ENCODE assay signal across 7 mouse cellular contexts in genomic region chr10:58405949-58406305, GRCm38 (mm10). TPM values are rescaled to one million over a fixed set of nuclear protein-coding genes. Genes with fewer than 3 reads are reported as not detected.
DNase-seq lines count a peak whose midpoint lies in the region; ATAC-seq and TF ChIP-seq lines count a peak whose summit lies in the region.

No protein-coding gene starts in this region.

- no peak overlapping the region for H3K9ac ChIP-seq in intestine, embryonic 15.5 days
- H3K9ac ChIP-seq in lung, embryonic 15.5 days: no peak overlapping the region

- TF ChIP-seq CTCF in Patski (IDR thresholded peaks at IDR 0.05): peak; percentile 38

- H3K36me3 ChIP-seq in intestine, embryonic 15.5 days: peaks cover 11% of the 10 kb centered on the region; the same call in 1 of the 2 replicates
- peaks cover 59% of the 10 kb centered on the region for H3K36me3 ChIP-seq in lung, embryonic 15.5 days

- no peaks in the 10 kb centered on the region for H3K4me1 ChIP-seq in intestine, embryonic 15.5 days (replicated peaks)
- H3K4me1 ChIP-seq in lung, embryonic 15.5 days: peaks cover 15% of the 10 kb centered on the region

- no peak overlapping the region for H3K4me2 ChIP-seq in intestine, embryonic 15.5 days (replicated peaks)
- H3K4me2 ChIP-seq in lung, embryonic 15.5 days: no peak overlapping the region

- POLR2A ChIA-PET in Patski (lab: Charles Lee): no interaction called here

- H3K27me3 ChIP-seq in Patski: no peaks in the 10 kb centered on the region
- no peaks in the 10 kb centered on the region for H3K27me3 ChIP-seq in intestine, embryonic 15.5 days (replicated peaks)
- H3K27me3 ChIP-seq in lung, embryonic 15.5 days: no peaks in the 10 kb centered on the region

- whole genome bisulfite sequencing in intestine, embryonic 15.5 days: 76% methylated on average over 2 of the region's 2 CpGs
- WGBS in lung, embryonic 15.5 days: 65% methylated on average over 2 of the region's 2 CpGs

- no peak overlapping the region for H3K4me3 ChIP-seq in intestine, embryonic 15.5 days (replicated peaks)
- H3K4me3 ChIP-seq in lung, embryonic 15.5 days: no peak overlapping the region

- peak; percentile 37 for DNase-seq in CD4-positive helper T cell, adult 2 months (ENCODE audit: low read depth, low spot score)
- DNase-seq in Patski (ENCODE audit: low read depth, low spot score): no peak
- DNase-seq in cerebellum, adult 9-11 months: no peak
- no peak for DNase-seq in Muller cell, postnatal 12 days (ENCODE audit: inconsistent ontology term)
- no peak for DNase-seq in thymus, adult 18-20 months

- in situ Hi-C loops in Patski (cut with MboI; ENCODE audit: low pct_unique_long_range_greater_than_20kb): no loop called here

- no peak for ATAC-seq in Patski
- ATAC-seq in intestine, embryonic 15.5 days: peak; percentile 30; the same call in 1 of the 2 replicates
- 0 out of 2 replicates have a peak, but pooled peaks have one; percentile 34 for ATAC-seq in lung, embryonic 15.5 days (ENCODE audit: borderline replicate concordance, extremely low read depth, low FRiP score, low TSS enrichment)

- H3K27ac ChIP-seq in intestine, embryonic 15.5 days: 0 out of 2 replicates have a peak overlapping the region, but pooled peaks have one; percentile 23
- peak overlapping the region; percentile 86 for H3K27ac ChIP-seq in lung, embryonic 15.5 days

- CTCF ChIA-PET in Patski (lab: Charles Lee): interaction anchor here (1.3 kb wide), 1 partner anchor 11 kb away, joined by 3 read pairs; no protein-coding TSS in a partner anchor

- no peaks in the 10 kb centered on the region for H3K9me3 ChIP-seq in intestine, embryonic 15.5 days
- H3K9me3 ChIP-seq in lung, embryonic 15.5 days: no peaks in the 10 kb centered on the region

RNA-seq across cellular contexts. Expression of gene Ranbp2, which starts 40.8 kb away (rescaled TPM):
- 48.9 TPM for polyA plus RNA-seq in Patski (2021)
- polyA plus RNA-seq in intestine, embryonic 15.5 days (2015; fragmentation: Nextera tagmentation; extraction: Ambion mirVana): 19.9 and 23.1 TPM in 2 replicates
- 26.5 and 27.9 TPM in 2 replicates for polyA plus RNA-seq in lung, embryonic 15.5 days (2015; fragmentation: Nextera tagmentation; extraction: Ambion mirVana)
